Mouse (Mus musculus): ENCODE measurements around the gene Hmbs. TPM values are rescaled to one million over a fixed set of nuclear protein-coding genes. Genes with fewer than 3 reads are reported as not detected.
"Not testable (repeated sequence)": the region's sequence is repeated elsewhere in the genome, so short reads cannot be mapped to it uniquely, and the experiment has no call there.

The Hmbs gene
- 10 to 100 TPM; 22.6 to 22.8 TPM for total RNA-seq (2021)
- long read RNA-seq, experiment 1, transcript Hmbs-201 (14 exons, 1,605 nt), result major isoform, 29 of 40 reads
- long read RNA-seq, experiment 1, partial matches to known transcripts, result 2 of 40 reads
- long read RNA-seq, experiment 1, other reads (novel, unspliced or antisense), result 7 of 40 reads
- long read RNA-seq, experiment 2, transcript Hmbs-201 (14 exons, 1,605 nt), result major isoform, 37 of 46 reads
- long read RNA-seq, experiment 2, partial matches to known transcripts, result 1 of 46 reads
- long read RNA-seq, experiment 2, other reads (novel, unspliced or antisense), result 6 of 46 reads

DNA sequence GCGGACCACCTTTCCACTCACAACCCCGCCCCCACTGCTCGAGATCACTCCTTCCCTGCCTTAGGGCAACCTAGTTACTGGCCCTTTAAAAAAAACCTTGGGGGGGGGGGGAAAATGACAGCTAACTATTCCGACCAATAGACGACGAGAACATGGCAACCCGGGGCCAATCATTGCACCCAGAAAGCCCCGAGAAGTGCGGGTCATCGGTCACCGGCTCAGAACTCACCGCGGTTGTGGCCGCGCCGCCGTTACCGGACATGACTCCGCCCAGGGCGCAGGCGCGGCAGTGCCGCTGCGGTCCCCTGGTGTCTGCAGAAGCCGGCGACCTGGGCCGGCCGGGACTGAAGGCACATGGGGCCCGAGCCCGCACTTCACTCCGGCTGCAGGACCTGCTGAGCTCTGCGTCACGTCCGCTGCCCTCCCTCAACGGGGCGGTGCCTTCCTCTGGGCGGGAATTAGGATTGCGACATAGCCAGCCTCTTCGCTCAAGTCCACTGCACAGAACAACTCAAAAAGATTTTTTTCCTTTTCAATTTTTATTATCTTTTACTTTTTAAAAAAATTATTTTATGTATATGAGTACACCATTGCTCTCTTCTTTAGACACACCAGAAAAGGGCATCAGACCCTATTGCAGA is at the start of gene Hmbs:
Hmbs (minus strand) TSS at position 448 of the 641 bp plus-strand sequence.
- peak; percentile 90 to 91 for DNase-seq (ENCODE audit: low spot score in 2 of 2)

GRCm38 (mm10) chr9:44391466-44391865 is 47.4 kb upstream of the Hmbs start:
- DNase-seq (ENCODE audit: low spot score in 2 of 2), result peak in 1 of 2 experiments; percentile 63

DNA sequence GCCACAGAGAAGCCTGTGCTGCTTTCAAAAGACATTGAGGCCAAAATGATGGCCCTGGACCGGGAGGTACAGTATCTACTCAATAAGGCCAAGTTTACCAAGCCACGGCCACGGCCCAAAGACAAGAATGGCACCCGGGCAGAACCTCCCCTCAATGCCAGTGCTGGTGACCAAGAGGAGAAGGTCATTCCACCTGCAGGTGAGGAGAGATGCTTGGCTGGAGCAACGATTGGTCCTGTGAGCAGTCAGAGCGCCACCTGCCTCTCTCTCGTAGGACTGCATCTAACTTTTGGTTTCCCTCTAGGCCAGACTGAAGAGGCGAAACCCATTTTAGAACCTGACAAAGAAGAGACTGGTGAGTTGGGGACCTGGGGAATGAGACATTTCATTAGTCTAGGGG is 45.2 kb upstream of the Hmbs start:
- DNase-seq (ENCODE audit: low spot score in 2 of 2), result no peak

- no peak for DNase-seq (ENCODE audit: low spot score in 2 of 2)
Observed at GRCm38 (mm10) chr9:44387221-44387620, 43.2 kb upstream of the Hmbs start.

DNA sequence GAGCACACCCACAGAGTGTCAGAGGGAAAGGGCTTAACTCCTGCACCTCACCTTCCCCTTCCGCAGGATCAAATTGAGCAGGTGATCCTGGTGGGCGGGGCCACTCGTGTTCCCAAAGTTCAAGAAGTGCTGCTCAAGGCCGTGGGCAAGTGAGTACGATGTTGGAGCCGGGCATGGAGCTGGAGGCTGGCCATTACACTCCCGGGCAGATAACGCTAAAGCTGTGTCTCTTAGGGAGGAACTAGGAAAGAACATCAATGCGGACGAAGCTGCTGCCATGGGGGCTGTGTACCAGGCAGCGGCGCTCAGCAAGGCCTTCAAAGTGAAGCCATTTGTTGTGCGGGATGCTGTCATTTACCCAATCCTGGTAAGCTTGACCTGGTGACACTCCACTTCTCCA is 40.6 kb upstream of the Hmbs start:
- DNase-seq (ENCODE audit: low spot score in 2 of 2), result no peak

- DNase-seq (ENCODE audit: low spot score in 2 of 2), result no peak
Observed at GRCm38 (mm10) chr9:44379862-44380261, 35.8 kb upstream of the Hmbs start.

DNA sequence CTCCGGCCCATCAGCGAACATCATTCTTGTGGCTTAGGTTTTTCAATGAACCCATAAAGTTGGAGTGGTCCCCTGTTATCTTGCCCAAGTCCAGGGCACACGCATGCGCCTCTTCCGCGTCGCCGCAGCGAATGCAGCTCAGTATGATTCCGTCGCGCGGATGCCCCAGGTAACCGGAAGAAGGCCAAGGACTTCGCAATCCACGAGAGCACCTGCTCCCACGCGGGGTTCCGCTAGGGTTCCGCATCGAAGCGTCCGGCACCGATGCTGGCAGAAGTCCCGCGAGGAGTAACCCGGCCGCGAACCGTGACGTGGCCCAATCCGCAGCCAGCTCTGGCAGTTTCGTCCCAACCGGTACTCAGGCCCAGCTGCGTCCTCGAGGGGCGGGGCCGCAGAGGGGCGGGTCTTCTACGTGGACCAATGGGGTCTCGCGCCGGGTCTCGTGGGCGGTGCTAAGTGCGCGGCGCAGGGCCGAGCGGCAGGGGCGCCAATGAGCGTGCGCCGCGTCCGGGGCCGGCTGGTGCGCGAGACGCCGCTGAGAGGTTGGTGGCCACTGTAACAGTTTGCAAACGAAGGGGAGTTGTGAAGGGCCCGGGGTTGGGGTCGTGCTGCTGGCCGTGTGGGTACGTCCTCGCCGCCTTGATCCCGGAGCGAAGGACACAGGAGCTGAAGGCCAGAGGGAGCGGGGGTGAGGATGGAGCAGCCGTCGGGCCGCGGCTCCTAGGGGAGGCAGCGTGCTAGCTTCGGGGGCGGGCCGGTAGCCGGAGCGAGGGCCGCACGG is 35.2 kb upstream of the Hmbs start, which contains the start of gene Hyou1:
Hyou1 (plus strand) TSS at position 437 of the 781 bp plus-strand sequence.
- DNase-seq (ENCODE audit: low spot score in 2 of 2), result peak; percentile 99

- no peak for DNase-seq (ENCODE audit: low spot score in 2 of 2)
Observed at GRCm38 (mm10) chr9:44378153-44378730, 34.2 kb upstream of the Hmbs start.

DNA sequence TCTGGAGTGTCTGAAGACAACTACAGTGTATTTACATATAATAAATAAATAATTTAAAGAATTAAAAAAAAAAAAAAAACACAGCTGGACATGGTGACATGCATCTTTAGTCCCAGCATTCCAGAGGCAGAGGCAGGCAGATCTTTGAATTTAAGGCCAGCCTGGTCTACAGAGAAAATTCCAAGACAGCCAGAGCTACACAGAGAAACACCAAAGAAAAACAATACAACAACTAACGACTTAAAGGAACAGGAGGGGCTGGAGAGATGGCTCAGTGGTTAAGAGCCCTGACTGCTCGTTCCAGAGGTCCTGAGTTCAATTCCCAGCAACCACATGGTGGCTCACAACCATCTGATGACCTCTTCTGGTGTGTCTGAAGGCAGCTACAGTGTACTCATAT is 33.3 kb upstream of the Hmbs start:
- DNase-seq (ENCODE audit: low spot score in 2 of 2), result not testable (repeated sequence)

DNA sequence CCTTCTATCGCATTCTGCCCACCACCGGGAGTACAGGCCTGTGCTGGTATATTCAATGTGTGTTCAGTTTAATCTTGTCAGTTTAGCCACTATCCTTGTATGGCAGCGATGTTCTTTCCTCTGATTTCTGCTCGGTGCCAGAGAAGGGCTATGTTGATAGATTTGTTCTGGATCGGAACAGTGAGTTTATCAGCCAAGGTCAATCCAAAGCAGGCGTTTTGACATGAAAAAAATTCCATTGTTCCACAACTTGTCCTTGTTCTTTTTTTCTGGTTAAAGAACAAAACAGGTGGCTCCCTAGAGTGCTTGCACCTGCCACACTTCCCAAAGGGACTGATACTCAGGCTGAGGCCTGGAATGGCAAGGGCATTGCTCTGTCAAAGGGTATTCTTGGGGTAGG is 32.1 kb upstream of the Hmbs start:
- no peak for DNase-seq (ENCODE audit: low spot score in 2 of 2)

DNA sequence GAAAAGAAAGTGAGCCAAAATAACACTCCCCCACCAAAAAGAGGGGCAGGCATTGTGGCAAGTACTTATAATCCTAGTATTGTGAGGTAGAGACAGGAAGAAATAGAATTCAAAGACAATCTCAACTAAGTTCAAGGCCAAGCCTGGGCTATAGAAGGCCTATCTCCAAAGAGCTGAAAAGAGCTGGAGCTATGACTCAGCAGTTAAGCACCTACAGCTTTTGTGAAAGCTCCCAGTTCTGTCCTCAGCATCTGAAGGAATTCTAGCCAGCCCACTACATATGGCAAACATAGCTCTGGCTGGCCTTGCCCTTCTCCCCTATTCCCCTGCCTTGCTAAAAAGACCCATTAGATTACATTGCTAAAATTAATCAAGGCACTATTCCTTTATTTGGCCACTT is 29.4 kb upstream of the Hmbs start:
- no peak for DNase-seq (ENCODE audit: low spot score in 2 of 2)

GRCm38 (mm10) chr9:44364480-44364879 is 20.5 kb upstream of the Hmbs start:
- no peak for DNase-seq (ENCODE audit: low spot score in 2 of 2)

- not testable (repeated sequence) for DNase-seq (ENCODE audit: low spot score in 2 of 2)
Observed at GRCm38 (mm10) chr9:44361931-44362330, 17.9 kb upstream of the Hmbs start.

DNA sequence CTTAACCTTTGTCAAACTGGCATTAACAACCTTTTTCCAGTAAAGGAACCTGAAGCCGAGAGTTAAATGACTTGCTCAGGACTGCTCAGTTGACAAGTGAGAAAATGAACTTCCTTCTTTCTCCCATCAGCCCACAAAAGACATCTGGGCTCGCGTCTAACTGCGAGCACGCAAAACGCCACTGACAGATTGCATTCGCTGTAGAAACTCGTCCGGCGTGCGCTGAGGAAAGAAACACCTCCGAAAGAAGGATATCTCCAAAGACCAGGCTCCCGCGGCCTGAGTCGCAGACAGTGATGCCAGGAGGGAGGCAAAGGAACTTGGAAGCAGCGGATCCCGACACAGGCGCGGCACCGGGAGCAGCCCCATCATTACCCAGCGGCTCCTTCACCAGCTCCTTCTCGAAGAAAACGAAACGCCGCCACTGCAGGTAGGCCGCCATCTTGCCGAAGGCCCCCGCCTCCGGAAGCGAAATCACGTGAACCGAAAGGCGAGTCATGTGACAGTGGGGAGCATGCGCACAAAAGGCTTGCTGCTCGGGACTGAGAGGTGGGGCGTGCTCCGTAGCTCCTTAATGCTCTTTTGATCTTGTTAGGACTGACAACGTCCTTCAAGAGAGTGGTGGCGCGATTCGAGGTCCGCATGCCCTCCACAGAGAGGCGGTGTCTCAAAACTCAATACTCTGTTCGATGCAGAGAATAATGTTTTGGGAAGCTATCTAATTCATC is 17.3 kb upstream of the Hmbs start, which contains the start of gene Vps11:
Vps11 (minus strand) TSS at position 481 of the 728 bp plus-strand sequence.
- DNase-seq (ENCODE audit: low spot score in 2 of 2), result peak; percentile 92 to 96

DNA sequence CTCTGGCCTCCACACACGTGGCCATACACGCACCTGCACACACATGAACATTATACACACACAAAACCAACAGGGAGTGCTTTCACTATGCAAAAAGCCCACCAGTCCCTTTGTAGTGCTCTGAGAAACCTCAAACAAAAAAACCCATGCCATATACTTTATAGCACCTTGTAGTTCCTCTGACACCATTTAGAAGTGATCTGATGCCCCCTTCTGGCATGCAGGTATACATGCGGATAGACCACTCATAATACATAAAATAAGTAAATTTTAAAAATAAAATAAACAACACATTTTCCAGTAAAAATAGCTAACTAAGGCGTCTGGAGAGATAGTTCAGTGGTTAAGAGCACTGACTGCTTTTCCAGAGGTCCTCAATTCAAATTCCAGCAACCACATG is 13.2 kb upstream of the Hmbs start:
- DNase-seq (ENCODE audit: low spot score in 2 of 2), result no peak

GRCm38 (mm10) chr9:44353142-44353541 is 9.1 kb upstream of the Hmbs start:
- DNase-seq (ENCODE audit: low spot score in 2 of 2), result no peak

DNA sequence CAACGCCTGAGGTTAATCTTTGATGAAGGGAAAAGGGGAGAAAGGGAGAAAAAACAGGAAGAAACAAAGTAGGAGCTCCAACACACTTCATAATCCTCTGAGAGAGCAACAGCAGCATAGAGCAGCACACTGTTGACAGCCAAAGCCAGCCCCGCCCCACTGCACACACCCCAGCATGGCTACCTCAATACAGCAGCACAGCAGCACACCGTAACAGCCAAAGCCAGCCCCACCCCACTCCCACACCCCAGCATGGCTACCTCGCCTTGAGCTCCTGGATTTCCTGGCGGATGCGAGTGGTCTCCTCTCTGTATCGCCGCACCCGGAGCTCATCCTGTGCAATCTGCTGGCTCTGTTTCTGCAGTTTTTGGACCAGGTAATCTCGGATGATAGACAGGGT is 8.3 kb upstream of the Hmbs start:
- no peak for DNase-seq (ENCODE audit: low spot score in 2 of 2)

GRCm38 (mm10) chr9:44351396-44351795 is 7.4 kb upstream of the Hmbs start:
- no peak for DNase-seq (ENCODE audit: low spot score in 2 of 2)

GRCm38 (mm10) chr9:44348546-44348945 is 4.5 kb upstream of the Hmbs start:
- no peak for DNase-seq (ENCODE audit: low spot score in 2 of 2)

- no peak for DNase-seq (ENCODE audit: low spot score in 2 of 2)
Observed at GRCm38 (mm10) chr9:44347621-44348020, 3.6 kb upstream of the Hmbs start.

- DNase-seq (ENCODE audit: low spot score in 2 of 2), result no peak
Observed at GRCm38 (mm10) chr9:44347166-44347565, 3.1 kb upstream of the Hmbs start.
